Mouse (Mus musculus): ENCODE data around the gene Trp53bp2. TPM values are rescaled to one million over a fixed set of nuclear protein-coding genes. Genes with fewer than 3 reads are reported as not detected.

The Trp53bp2 gene
- 28.0 and 30.3 TPM in 2 replicates for polyA plus RNA-seq (2014; fragmentation: Nextera tagmentation; extraction: Ambion mirVana)

DNA sequence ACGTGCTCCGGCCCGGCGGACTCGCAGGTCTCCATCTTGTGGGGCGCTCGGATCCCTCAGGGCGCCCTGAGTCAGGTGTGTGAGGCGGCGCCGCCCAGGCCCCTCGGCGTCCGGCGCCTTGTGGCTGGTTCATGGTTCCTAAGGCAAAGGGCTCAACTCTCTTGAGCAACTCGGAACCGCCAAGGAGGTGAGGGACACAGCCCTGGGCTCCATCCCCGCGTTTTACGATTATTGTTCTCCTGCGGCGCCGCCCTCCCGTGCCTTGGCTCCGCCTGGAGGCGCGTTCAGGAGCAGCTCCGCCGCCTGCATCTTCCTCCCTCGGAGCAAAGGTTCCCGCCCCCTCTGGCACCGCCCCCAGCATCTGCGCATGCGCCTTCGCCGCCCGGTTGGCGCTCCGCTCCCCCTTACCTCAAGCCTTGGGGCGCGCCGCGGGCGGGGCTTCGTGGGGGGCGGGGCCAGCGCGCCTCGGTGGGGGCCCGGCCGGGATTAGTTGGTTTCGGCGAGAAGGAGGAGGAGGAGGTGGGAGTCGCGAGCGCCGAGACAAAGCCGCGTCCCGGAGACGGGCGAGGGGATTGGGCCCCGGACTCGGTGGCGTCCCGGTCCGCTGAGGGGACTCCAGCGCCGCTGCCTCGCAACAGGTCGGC is at the start of gene Trp53bp2:
Gene Trp53bp2, plus strand, starts transcription at position 489 of the 644 bp plus-strand sequence.
- Histone ChIP-seq H3K4me1 (replicated peaks; ENCODE audit: control insufficient read depth, insufficient read depth, low read length) (no peaks in the 10 kb centered on the region; the same call in 1 of the 2 replicates), H3K27me3 (ENCODE audit: control insufficient read depth, insufficient read depth, low read length) (no peaks in the 10 kb centered on the region), H3K9me3 (ENCODE audit: control insufficient read depth, low read length) (no peaks in the 10 kb centered on the region), H3K27ac (ENCODE audit: low read depth, low read length) (peak within 1 kb of the TSS; percentile 94), H3K9ac (ENCODE audit: low read depth, low read length) (peak within 1 kb of the TSS; percentile 94), H3K4me2 (replicated peaks; ENCODE audit: low read depth, low read length) (peak within 1 kb of the TSS; percentile 65), H3K36me3 (ENCODE audit: control insufficient read depth, insufficient read depth, low read length) (no peaks in the 10 kb centered on the region), H3K4me3 (ENCODE audit: low read depth, low read length) (peak within 1 kb of the TSS; percentile 94)
- ATAC-seq (ENCODE audit: low FRiP score) (peak; percentile 95), DNase-seq (ENCODE audit: low spot score) (peak; percentile 100)
- WGBS: under 1% methylated on average over 52 of the region's 71 CpGs

DNA sequence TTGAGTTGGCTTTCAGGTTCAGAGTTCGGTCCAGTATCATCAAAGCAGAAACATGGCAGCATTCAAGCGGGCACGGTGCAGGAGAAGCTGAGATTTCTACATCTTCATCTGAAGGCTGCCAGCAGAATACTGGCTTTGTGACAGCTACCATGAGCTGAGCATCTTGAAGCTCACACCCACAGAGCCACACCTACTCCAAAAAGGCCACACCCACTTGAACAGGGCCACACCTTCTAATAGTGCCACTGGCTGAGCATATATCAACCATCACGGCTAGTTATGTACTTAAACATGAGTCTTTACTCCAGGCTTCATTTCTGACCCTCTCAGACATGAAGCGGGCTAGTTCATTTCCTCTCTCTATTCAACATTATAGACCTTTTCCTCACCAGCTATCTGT is 46.3 kb upstream of the Trp53bp2 start:
- no peaks in the 10 kb centered on the region for H3K27me3 ChIP-seq (ENCODE audit: control insufficient read depth, insufficient read depth, low read length)
- no peak overlapping the region for H3K4me3 ChIP-seq (ENCODE audit: low read depth, low read length)
- ATAC-seq (ENCODE audit: low FRiP score) (no peak), DNase-seq (ENCODE audit: low spot score) (no peak)
- H3K4me1 ChIP-seq (replicated peaks; ENCODE audit: control insufficient read depth, insufficient read depth, low read length): no peaks in the 10 kb centered on the region
- no peak overlapping the region for H3K4me2 ChIP-seq (replicated peaks; ENCODE audit: low read depth, low read length)
- H3K36me3 ChIP-seq (ENCODE audit: control insufficient read depth, insufficient read depth, low read length): no peaks in the 10 kb centered on the region
- no peaks in the 10 kb centered on the region for H3K9me3 ChIP-seq (ENCODE audit: control insufficient read depth, low read length)
- WGBS: 90% methylated on average over 5 of the region's 5 CpGs
- H3K27ac ChIP-seq (ENCODE audit: low read depth, low read length): no peak overlapping the region
- H3K9ac ChIP-seq (ENCODE audit: low read depth, low read length): no peak overlapping the region

DNA sequence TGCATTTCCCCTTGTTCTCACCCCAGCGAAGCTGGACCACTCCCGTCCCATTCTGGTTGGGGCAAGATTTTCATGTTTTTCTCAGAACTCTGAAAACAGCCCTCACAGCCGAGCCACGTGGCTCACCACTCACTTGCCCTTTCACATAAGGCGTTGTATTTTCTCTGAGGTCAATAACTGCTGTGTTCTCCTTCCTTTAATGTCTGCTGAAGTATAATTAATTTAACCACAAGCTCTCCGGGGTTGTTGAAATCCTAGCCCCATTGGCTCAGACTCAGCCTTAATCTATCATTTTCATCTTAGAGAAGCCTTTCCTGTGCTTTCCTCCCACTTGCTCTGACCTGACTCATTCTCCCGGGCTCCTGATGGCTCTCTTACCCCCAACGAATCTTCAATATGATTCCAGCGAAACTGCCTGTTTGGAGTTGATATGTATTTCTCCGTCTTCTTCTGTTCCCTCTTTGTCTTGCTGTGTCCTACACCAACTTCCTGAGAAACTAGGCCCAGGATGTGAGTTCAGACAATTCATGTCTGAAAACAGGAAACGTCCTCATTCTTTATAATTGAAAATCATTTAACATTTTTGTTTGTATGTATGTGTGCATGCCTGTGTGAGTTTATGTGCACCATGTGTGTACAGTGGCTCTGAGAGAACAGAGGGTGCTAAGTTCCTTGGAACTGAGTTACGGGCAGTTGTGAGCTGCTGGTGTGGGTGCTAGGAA is 45.1 kb upstream of the Trp53bp2 start:
- H3K36me3 ChIP-seq (ENCODE audit: control insufficient read depth, insufficient read depth, low read length): no peaks in the 10 kb centered on the region
- H3K27ac ChIP-seq (ENCODE audit: low read depth, low read length): no peak overlapping the region
- H3K9me3 ChIP-seq (ENCODE audit: control insufficient read depth, low read length): no peaks in the 10 kb centered on the region
- DNase-seq (ENCODE audit: low spot score): no peak
- no peak overlapping the region for H3K4me2 ChIP-seq (replicated peaks; ENCODE audit: low read depth, low read length)
- ATAC-seq (ENCODE audit: low FRiP score): no peak
- no peaks in the 10 kb centered on the region for H3K4me1 ChIP-seq (replicated peaks; ENCODE audit: control insufficient read depth, insufficient read depth, low read length)
- WGBS: 66% methylated on average over 12 of the region's 12 CpGs
- no peak overlapping the region for H3K4me3 ChIP-seq (ENCODE audit: low read depth, low read length)
- no peaks in the 10 kb centered on the region for H3K27me3 ChIP-seq (ENCODE audit: control insufficient read depth, insufficient read depth, low read length)
- no peak overlapping the region for H3K9ac ChIP-seq (ENCODE audit: low read depth, low read length)

DNA sequence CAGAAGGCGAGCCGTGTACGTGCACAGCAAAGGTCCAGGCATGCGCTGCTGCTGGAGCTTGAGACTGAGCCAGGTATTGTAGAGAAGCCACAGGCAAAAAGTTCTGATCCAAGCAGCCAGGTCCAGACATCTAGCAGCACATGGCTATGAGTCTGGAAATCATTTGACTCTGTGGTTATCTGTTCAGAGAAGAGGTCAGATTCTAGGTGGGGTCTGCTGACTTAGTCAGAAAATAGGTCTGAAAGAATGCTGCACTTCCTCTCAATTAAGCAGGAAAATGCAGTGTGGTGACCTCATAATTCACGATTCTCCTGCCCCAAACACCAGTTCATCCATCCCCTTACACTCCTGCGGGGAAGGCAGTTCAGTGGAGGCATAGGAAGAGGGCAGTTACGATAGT is 40.7 kb upstream of the Trp53bp2 start:
- H3K27ac ChIP-seq (ENCODE audit: low read depth, low read length): no peak overlapping the region
- 84% methylated on average over 7 of the region's 7 CpGs for WGBS

DNA sequence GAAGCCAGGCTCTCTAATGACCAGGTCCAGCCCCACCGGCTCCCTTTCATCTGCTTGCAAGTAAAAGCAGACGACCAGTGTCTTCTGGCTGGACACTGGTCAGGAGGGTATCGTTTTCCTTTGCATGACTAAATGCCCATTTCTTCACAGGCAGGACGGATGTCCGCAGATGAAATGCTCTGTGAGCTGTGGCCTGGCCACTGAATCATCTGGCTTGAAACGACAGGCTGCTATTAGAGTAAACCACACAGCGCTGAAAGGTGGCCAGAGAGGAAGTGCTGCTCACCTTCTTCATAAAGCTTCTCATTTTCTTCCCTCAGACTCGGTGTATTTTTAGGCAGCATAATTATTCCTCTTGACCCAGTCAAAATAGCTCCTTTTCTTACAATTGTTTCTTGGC is 40.2 kb upstream of the Trp53bp2 start:
- 80% methylated on average over 8 of the region's 8 CpGs for WGBS
- no peaks in the 10 kb centered on the region for H3K36me3 ChIP-seq (ENCODE audit: control insufficient read depth, insufficient read depth, low read length)
- H3K27me3 ChIP-seq (ENCODE audit: control insufficient read depth, insufficient read depth, low read length): no peaks in the 10 kb centered on the region
- no peak overlapping the region for H3K9ac ChIP-seq (ENCODE audit: low read depth, low read length)
- H3K27ac ChIP-seq (ENCODE audit: low read depth, low read length): no peak overlapping the region
- no peaks in the 10 kb centered on the region for H3K9me3 ChIP-seq (ENCODE audit: control insufficient read depth, low read length)
- no peak overlapping the region for H3K4me2 ChIP-seq (replicated peaks; ENCODE audit: low read depth, low read length)
- no peak overlapping the region for H3K4me3 ChIP-seq (ENCODE audit: low read depth, low read length)
- no peak for DNase-seq (ENCODE audit: low spot score)
- no peaks in the 10 kb centered on the region for H3K4me1 ChIP-seq (replicated peaks; ENCODE audit: control insufficient read depth, insufficient read depth, low read length)
- no peak for ATAC-seq (ENCODE audit: low FRiP score)

More for the DNA sequence above, 40.7 kb upstream of the Trp53bp2 start:
- no peak overlapping the region for H3K4me3 ChIP-seq (ENCODE audit: low read depth, low read length)
- no peaks in the 10 kb centered on the region for H3K36me3 ChIP-seq (ENCODE audit: control insufficient read depth, insufficient read depth, low read length)
- H3K4me2 ChIP-seq (replicated peaks; ENCODE audit: low read depth, low read length): no peak overlapping the region
- no peaks in the 10 kb centered on the region for H3K27me3 ChIP-seq (ENCODE audit: control insufficient read depth, insufficient read depth, low read length)
- no peaks in the 10 kb centered on the region for H3K9me3 ChIP-seq (ENCODE audit: control insufficient read depth, low read length)
- ATAC-seq (ENCODE audit: low FRiP score) (no peak), DNase-seq (ENCODE audit: low spot score) (no peak)
- no peak overlapping the region for H3K9ac ChIP-seq (ENCODE audit: low read depth, low read length)
- H3K4me1 ChIP-seq (replicated peaks; ENCODE audit: control insufficient read depth, insufficient read depth, low read length): no peaks in the 10 kb centered on the region

DNA sequence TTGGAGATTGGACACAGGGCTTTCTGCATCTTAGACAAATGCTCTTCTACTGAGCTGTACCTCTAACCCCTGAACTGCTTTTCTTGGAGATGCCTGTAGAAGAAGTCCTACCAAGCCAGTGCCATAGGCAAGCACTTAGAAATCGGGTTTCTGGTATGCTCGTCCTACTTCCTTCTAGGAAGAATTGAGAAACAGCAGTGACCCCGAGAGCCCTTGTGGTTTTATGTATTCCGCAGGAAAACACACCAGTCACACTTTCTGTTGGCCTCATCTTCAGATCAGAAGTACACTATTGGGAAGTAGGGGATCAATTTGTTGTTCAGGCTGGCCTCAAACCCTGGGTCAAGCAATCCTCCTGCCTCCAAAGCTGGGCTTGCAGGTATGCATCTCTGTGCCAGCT is 39.5 kb upstream of the Trp53bp2 start:
- no peak overlapping the region for H3K4me2 ChIP-seq (replicated peaks; ENCODE audit: low read depth, low read length)
- no peak overlapping the region for H3K4me3 ChIP-seq (ENCODE audit: low read depth, low read length)
- ATAC-seq (ENCODE audit: low FRiP score) (no peak), DNase-seq (ENCODE audit: low spot score) (no peak)
- no peaks in the 10 kb centered on the region for H3K36me3 ChIP-seq (ENCODE audit: control insufficient read depth, insufficient read depth, low read length)
- 79% methylated on average over 4 of the region's 4 CpGs for WGBS
- no peaks in the 10 kb centered on the region for H3K27me3 ChIP-seq (ENCODE audit: control insufficient read depth, insufficient read depth, low read length)
- no peak overlapping the region for H3K9ac ChIP-seq (ENCODE audit: low read depth, low read length)
- no peaks in the 10 kb centered on the region for H3K9me3 ChIP-seq (ENCODE audit: control insufficient read depth, low read length)
- H3K4me1 ChIP-seq (replicated peaks; ENCODE audit: control insufficient read depth, insufficient read depth, low read length): no peaks in the 10 kb centered on the region
- no peak overlapping the region for H3K27ac ChIP-seq (ENCODE audit: low read depth, low read length)

DNA sequence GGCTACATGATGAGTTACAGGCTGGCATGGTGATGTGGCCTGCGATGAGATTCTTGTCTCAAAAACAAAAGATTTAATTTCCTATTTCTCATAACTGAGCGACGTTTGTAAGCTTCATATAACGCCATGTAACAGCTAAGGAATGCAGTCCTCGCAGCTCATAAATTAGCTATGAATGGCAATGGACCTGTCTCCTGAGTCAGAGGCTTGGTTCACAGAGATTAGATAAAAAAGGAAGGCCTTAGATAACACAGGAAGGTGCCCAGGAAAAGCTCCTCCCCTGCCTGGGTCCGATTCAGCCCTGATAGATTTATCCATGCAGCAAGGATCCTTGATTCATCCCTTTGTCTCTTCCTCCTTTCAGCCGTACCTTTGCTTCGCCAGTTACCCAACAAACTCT is 37.1 kb upstream of the Trp53bp2 start:
- 92% methylated on average over 8 of the region's 8 CpGs for WGBS
- ATAC-seq (ENCODE audit: low FRiP score) (no peak), DNase-seq (ENCODE audit: low spot score) (no peak)
- H3K27me3 ChIP-seq (ENCODE audit: control insufficient read depth, insufficient read depth, low read length): no peaks in the 10 kb centered on the region
- H3K4me3 ChIP-seq (ENCODE audit: low read depth, low read length): no peak overlapping the region
- no peaks in the 10 kb centered on the region for H3K4me1 ChIP-seq (replicated peaks; ENCODE audit: control insufficient read depth, insufficient read depth, low read length)
- no peak overlapping the region for H3K4me2 ChIP-seq (replicated peaks; ENCODE audit: low read depth, low read length)
- no peak overlapping the region for H3K27ac ChIP-seq (ENCODE audit: low read depth, low read length)
- no peaks in the 10 kb centered on the region for H3K9me3 ChIP-seq (ENCODE audit: control insufficient read depth, low read length)
- no peaks in the 10 kb centered on the region for H3K36me3 ChIP-seq (ENCODE audit: control insufficient read depth, insufficient read depth, low read length)
- H3K9ac ChIP-seq (ENCODE audit: low read depth, low read length): no peak overlapping the region

DNA sequence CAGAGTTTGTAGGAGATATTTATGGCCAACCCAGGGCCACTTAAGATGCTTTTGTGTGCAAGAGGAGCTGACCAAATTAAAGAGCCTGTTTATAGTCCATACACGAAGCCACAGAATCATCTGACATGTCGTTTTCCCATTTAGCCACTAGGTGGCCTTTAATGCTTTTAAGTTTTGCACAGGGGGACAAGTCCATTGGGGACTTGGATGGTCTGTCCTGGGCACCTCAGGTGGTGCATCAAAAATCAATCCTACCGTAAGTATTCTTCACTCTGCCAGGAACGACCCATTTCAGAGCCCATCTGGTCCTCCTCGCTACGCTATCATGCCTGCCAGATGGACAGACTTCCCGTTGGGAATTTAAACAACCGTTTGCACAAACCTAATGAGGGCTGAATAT is 32.8 kb upstream of the Trp53bp2 start:
- 26% methylated on average over 8 of the region's 8 CpGs for WGBS
- Histone ChIP-seq H3K4me1 (replicated peaks; ENCODE audit: control insufficient read depth, insufficient read depth, low read length) (no peaks in the 10 kb centered on the region), H3K4me2 (replicated peaks; ENCODE audit: low read depth, low read length) (no peak overlapping the region), H3K27me3 (ENCODE audit: control insufficient read depth, insufficient read depth, low read length) (no peaks in the 10 kb centered on the region), H3K9ac (ENCODE audit: low read depth, low read length) (no peak overlapping the region), H3K4me3 (ENCODE audit: low read depth, low read length) (no peak overlapping the region), H3K27ac (ENCODE audit: low read depth, low read length) (no peak overlapping the region), H3K9me3 (ENCODE audit: control insufficient read depth, low read length) (no peaks in the 10 kb centered on the region), H3K36me3 (ENCODE audit: control insufficient read depth, insufficient read depth, low read length) (no peaks in the 10 kb centered on the region)
- DNase-seq (ENCODE audit: low spot score): peak; percentile 74
- peak; percentile 67; the same call in 1 of the 2 replicates for ATAC-seq (ENCODE audit: low FRiP score)

DNA sequence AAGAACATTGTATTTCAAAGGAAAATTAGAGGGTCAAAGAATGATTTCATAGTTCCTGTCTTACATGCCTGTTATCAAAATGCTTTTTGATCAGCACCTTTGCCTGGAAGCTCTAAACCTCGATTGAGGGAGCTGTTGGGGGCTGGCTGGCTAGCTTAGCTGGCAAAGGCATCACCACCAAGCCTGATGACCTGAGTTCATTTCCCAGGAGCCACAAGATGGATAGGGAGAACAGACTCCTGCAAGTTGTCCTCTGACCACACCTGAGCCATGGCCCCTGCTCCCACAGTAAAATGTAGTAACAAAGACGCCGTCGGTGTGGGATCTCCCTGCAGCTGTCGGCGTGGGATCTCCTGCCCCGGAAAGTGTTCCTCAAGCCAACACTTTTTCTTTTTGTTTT is 32.1 kb upstream of the Trp53bp2 start:
- Histone ChIP-seq H3K4me3 (ENCODE audit: low read depth, low read length) (no peak overlapping the region), H3K27ac (ENCODE audit: low read depth, low read length) (no peak overlapping the region), H3K9ac (ENCODE audit: low read depth, low read length) (no peak overlapping the region), H3K4me1 (replicated peaks; ENCODE audit: control insufficient read depth, insufficient read depth, low read length) (no peaks in the 10 kb centered on the region), H3K27me3 (ENCODE audit: control insufficient read depth, insufficient read depth, low read length) (no peaks in the 10 kb centered on the region), H3K4me2 (replicated peaks; ENCODE audit: low read depth, low read length) (no peak overlapping the region), H3K9me3 (ENCODE audit: control insufficient read depth, low read length) (no peaks in the 10 kb centered on the region), H3K36me3 (ENCODE audit: control insufficient read depth, insufficient read depth, low read length) (no peaks in the 10 kb centered on the region)
- DNase-seq (ENCODE audit: low spot score) (no peak), ATAC-seq (ENCODE audit: low FRiP score) (no peak)
- WGBS: 87% methylated on average over 7 of the region's 7 CpGs
